Mouse (Mus musculus): ENCODE measurements around the gene Cbx2.

DNA sequence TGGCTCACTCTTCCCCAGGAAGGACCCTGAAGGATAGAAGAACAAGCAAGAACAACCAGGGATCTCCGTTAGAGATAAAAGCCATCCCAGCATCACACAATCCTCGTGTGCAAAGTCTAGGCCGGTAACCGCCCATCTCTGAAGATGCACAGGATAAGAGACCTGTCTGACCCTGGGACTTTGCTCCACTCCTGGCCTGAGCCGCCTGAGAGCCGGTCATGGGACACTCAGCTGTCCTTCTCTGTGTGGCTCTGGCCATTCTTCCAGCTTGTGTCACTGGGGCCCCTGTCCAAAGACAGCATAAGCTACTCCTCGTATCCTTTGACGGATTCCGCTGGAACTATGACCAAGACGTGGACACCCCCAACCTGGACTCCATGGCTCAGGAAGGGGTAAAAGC, 34.8 kb upstream of the Cbx2 start, which contains the start of gene Enpp7:
- TF ChIP-seq CTCF (IDR thresholded peaks at IDR 0.05; ENCODE audit: extremely low read depth, insufficient read depth, insufficient read length, insufficient replicate concordance) = no peak
- no peak for TF ChIP-seq POLR2A (IDR thresholded peaks at IDR 0.05; ENCODE audit: low read depth, low read length)
